Mouse (Mus musculus) lung, embryonic 15.5 days (tissue): ENCODE measurements at regions not wholly inside any gene's neighbourhood (a gene's known extent, or its start where the extent isn't known, plus 50 kb on each side); places are given as distances from the start of the nearest gene placed in this dataset.
"Not testable (repeated sequence)": the region's sequence is repeated elsewhere in the genome, so short reads cannot be mapped to it uniquely, and the experiment has no call there.

Experiments
- ATAC-seq: fragments of 200-750 bp; cut with Nextera tagmentation; 2 replicates; pipeline ENCODE4 v1.8.0; 2017; ENCODE audit warnings: moderate number of reproducible peaks, borderline replicate concordance; ENCODE audit not compliant: low FRiP score, low TSS enrichment; ENCODE audit errors: extremely low read depth
- H3K27ac ChIP-seq: fragments of 300-500 bp; sonication (generic); 2 replicates; pipeline ENCODE4 v1.5.1; 2015; ENCODE audit warnings: moderate library complexity, mild to moderate bottlenecking, inconsistent platforms
- H3K27me3 ChIP-seq: fragments of 300-500 bp; sonication (generic); 2 replicates; pipeline ENCODE4 v1.6.1; 2015; ENCODE audit warnings: inconsistent platforms
- H3K36me3 ChIP-seq: fragments of 300-500 bp; sonication (generic); 2 replicates; pipeline ENCODE4 v1.6.1; 2015; ENCODE audit warnings: inconsistent platforms
- H3K4me1 ChIP-seq: fragments of 300-500 bp; sonication (generic); 2 replicates; pipeline ENCODE4 v1.6.1; 2015; ENCODE audit warnings: inconsistent platforms
- H3K4me2 ChIP-seq: fragments of 300-500 bp; sonication (generic); 2 replicates; pipeline ENCODE4 v1.6.1; 2015; ENCODE audit warnings: inconsistent platforms, mild to moderate bottlenecking, moderate library complexity
- H3K4me3 ChIP-seq: fragments of 300-500 bp; sonication (generic); 2 replicates; pipeline ENCODE4 v1.5.1; 2015; ENCODE audit warnings: mild to moderate bottlenecking, inconsistent platforms
- H3K9ac ChIP-seq: fragments of 300-500 bp; sonication (generic); 2 replicates; pipeline ENCODE4 v1.6.1; 2015; ENCODE audit warnings: inconsistent platforms
- H3K9me3 ChIP-seq: fragments of 300-500 bp; sonication (generic); 2 replicates; pipeline ENCODE4 v1.6.1; 2016; ENCODE audit warnings: inconsistent platforms
- WGBS: fragments of 180-500 bp; shearing (Covaris S2); methylation state at CpG from one replicate; pipeline ENCODE4 v1.1.7; 2015; 5-methylcytosine and 5-hydroxymethylcytosine counted together

DNA sequence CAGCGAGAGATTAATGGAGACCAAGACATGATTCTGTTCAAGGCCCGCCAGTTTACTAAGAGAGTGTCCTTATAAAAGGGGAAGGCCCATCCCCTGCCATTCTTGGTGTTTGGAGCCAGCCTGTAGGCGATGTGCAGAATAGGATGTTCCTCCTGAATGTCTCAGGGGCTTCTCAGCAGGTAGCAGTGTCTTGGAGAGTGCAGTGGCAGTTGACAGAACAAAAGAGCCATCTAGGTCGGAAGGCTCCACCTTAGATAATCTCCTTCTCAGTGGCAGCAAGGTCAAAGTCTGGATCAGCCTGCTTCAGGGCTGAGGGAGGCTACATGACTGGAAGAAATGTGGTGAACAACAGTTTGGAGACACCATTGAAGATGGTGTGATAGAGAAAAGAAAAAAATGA lies 171.7 kb downstream of the Diras2 start:
- not testable (repeated sequence) for H3K27ac ChIP-seq, H3K4me3 ChIP-seq, H3K9ac ChIP-seq, H3K36me3 ChIP-seq, H3K9me3 ChIP-seq, H3K4me1 ChIP-seq, H3K4me2 ChIP-seq, ATAC-seq, H3K27me3 ChIP-seq
- 67% methylated on average over 4 of the region's 4 CpGs for WGBS

DNA sequence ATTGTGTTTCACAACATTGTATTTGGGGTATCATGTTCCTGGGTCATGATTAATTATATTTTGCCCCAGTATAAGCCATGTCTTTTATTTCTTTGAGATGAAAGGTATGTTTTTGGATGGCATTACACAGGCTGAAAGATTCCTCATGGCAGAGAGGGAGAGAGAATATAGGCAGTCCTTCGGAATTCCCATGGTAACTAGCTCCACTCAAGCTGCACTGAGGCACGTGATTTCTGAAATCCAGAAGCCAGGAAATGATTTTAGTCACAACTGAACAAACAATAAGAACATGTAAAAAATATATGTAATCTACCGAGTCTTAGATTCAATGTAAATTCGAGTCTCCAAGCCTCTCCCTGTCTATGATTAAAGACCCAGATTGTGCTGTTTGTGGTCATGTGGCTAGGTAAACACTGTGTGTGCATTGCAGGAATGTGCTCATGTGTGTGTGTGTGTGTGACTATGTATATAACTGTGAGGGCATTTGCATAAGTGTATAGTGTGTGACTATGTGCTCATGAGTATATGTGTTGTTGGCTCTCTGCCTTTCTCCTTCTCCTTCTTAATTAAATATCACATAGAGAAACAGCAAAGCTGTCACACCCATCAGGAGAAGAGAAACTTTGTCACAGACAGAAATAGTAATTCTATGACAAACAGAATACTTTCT lies 169.8 kb downstream of the Diras2 start:
- H3K36me3 ChIP-seq = no peaks in the 10 kb centered on the region
- no peak for ATAC-seq
- H3K4me3 ChIP-seq = no peak overlapping the region
- H3K9ac ChIP-seq = no peak overlapping the region
- no peaks in the 10 kb centered on the region for H3K27me3 ChIP-seq
- 49% methylated on average over 4 of the region's 4 CpGs for WGBS
- H3K27ac ChIP-seq = no peak overlapping the region
- no peaks in the 10 kb centered on the region for H3K9me3 ChIP-seq
- no peaks in the 10 kb centered on the region for H3K4me1 ChIP-seq
- no peak overlapping the region for H3K4me2 ChIP-seq

DNA sequence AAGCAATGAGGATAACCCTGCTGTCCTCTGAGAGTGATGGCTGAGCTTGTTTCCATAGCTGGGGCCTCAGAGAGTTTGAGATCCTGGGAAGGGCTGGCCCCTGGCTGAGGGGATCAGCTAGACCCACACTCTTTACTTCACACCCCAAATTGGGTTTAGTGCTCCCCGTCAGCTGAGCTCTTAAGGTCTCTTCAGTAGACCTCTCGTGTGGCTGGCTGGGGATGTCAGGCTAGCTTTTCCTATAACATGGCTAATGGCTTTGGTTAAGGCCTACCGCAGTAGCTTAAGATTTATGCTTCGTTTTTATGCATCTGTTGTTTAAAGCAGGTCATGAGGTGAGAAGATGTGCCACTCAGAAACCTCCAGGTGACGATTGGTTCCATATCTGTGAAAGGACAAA lies 168.8 kb downstream of the Diras2 start:
- WGBS = 86% methylated on average over 5 of the region's 5 CpGs
- no peaks in the 10 kb centered on the region for H3K27me3 ChIP-seq
- ATAC-seq = no peak
- no peaks in the 10 kb centered on the region for H3K36me3 ChIP-seq
- H3K27ac ChIP-seq = no peak overlapping the region
- H3K4me1 ChIP-seq = no peaks in the 10 kb centered on the region
- H3K9me3 ChIP-seq = no peaks in the 10 kb centered on the region
- H3K4me2 ChIP-seq = no peak overlapping the region
- H3K4me3 ChIP-seq = no peak overlapping the region
- H3K9ac ChIP-seq = no peak overlapping the region

DNA sequence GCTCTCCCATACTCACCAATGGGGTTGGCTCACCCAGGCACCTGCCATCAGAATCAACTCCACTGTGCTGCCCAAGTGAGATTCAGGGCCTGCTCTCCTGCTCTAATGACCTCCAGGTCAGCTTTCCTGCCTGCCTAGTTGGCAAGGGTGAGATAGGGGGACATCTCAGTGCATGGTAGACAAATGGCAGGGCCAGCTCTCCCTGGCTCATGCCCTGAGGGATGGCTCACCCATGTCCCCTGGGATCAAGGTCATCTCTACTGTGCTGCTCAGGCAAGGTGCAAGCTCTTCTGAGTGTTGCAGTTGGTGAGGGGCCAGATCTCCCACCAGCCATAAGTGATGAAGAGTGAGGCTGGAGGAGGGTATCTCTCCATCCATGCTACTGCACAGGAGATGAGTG lies 161.2 kb downstream of the Diras2 start:
- Histone ChIP-seq H3K36me3 (no peaks in the 10 kb centered on the region), H3K4me3 (no peak overlapping the region), H3K9ac (no peak overlapping the region), H3K27me3 (no peaks in the 10 kb centered on the region), H3K4me2 (no peak overlapping the region), H3K27ac (no peak overlapping the region), H3K4me1 (peaks cover 6% of the 10 kb centered on the region), H3K9me3 (no peaks in the 10 kb centered on the region)
- no peak; the same call in 1 of the 2 replicates for ATAC-seq

DNA sequence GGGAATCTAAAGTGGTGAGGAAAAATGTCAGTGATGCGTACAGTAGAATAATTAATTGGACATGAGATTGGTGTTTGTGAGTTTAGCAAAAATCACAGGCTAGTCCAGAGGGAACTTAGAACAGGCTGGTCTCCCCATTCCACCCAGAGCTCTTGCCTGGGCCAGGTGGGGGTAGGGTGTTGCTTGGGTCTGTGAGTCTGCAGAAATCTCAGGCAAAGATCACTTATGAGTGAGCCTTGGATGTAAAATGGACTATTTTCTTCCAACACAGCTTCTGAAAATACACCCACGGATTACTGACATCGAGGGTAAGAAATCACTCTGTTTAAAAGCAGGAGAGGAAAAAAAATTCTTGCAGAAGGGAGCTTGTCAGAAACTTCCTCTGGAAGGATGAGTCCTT lies 159.1 kb downstream of the Diras2 start:
- ATAC-seq = no peak
- no peak overlapping the region for H3K27ac ChIP-seq
- H3K4me3 ChIP-seq = no peak overlapping the region
- H3K4me1 ChIP-seq = peaks cover 6% of the 10 kb centered on the region
- no peak overlapping the region for H3K4me2 ChIP-seq
- no peaks in the 10 kb centered on the region for H3K9me3 ChIP-seq
- WGBS = 65% methylated on average over 3 of the region's 3 CpGs
- no peak overlapping the region for H3K9ac ChIP-seq
- no peaks in the 10 kb centered on the region for H3K36me3 ChIP-seq
- H3K27me3 ChIP-seq = no peaks in the 10 kb centered on the region

DNA sequence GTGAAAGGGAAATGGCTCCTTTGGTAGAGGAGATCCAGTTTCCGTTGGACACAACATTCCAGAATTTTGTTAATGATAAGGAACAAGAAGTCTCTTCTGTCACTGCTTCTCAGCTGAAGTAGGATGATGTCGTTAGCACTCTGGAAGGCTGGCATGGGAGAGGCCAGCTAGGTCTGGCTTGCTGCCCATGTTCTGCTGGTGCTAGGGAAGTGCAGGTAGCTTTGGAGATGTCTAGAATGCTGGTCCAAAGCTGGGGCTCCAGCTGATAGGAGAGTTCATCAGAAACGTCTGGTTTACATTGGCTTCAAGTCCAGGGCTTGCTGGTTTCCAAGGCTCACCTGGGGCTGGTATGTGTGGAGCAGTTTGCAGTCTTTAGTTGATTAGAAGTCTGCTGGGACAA lies 156.3 kb downstream of the Diras2 start:
- no peaks in the 10 kb centered on the region for H3K9me3 ChIP-seq
- no peak for ATAC-seq
- H3K4me3 ChIP-seq = no peak overlapping the region
- no peaks in the 10 kb centered on the region for H3K27me3 ChIP-seq
- no peak overlapping the region for H3K27ac ChIP-seq
- peaks cover 6% of the 10 kb centered on the region for H3K4me1 ChIP-seq
- H3K36me3 ChIP-seq = no peaks in the 10 kb centered on the region
- H3K9ac ChIP-seq = no peak overlapping the region
- WGBS = 47% methylated on average over 3 of the region's 3 CpGs
- H3K4me2 ChIP-seq = no peak overlapping the region

DNA sequence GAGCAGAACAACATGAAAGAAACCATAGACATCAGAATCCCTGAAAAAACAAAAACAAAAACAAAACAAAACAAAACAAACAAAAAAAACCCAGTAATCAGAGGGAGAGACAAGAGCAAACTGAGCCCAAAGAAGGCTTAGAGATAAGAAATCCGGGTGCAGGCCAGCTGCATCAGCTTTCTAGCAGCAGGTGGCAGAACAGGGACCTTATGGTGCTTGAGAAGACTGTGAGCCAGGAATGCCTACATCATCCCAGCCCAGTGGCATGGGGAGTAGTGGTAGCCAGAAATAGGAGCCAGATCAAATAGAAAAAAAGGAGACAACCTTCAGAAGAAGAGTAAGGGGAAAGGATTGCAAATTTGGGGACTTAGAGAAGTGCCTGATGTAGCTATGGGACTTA lies 152.8 kb downstream of the Diras2 start:
- Histone ChIP-seq H3K9me3 (no peaks in the 10 kb centered on the region), H3K4me3 (no peak overlapping the region), H3K4me2 (no peak overlapping the region), H3K27ac (no peak overlapping the region), H3K4me1 (0 out of 2 replicates have a peak, but pooled peaks cover 3% of the 10 kb centered on the region), H3K36me3 (no peaks in the 10 kb centered on the region), H3K27me3 (no peaks in the 10 kb centered on the region), H3K9ac (no peak overlapping the region)
- 22% methylated on average over 1 of the region's 1 CpGs for WGBS
- ATAC-seq = no peak

DNA sequence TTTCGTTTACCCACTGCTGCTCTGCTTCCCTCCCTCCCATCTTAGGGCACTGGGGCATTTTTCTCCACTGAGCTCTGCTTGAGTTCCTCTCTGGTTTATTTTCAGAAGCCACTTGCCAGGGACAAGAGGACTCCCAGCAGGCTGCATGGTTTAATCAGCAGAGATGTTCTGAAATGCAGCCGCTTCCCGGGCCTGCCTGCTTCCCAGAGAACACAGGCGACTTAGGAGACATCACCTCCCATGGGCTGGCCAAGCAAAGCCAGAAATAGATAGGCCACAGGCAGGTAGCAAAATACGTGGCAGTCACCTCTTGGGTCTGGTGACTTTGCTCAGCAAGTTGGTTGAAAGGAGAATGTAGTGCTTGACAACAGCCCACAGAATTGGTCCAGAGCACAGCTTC lies 141.8 kb downstream of the Diras2 start:
- no peaks in the 10 kb centered on the region for H3K27me3 ChIP-seq
- no peak overlapping the region for H3K4me3 ChIP-seq
- H3K4me2 ChIP-seq = no peak overlapping the region
- WGBS = 88% methylated on average over 5 of the region's 5 CpGs
- no peaks in the 10 kb centered on the region for H3K4me1 ChIP-seq
- H3K9me3 ChIP-seq = no peaks in the 10 kb centered on the region
- ATAC-seq = no peak
- H3K36me3 ChIP-seq = no peaks in the 10 kb centered on the region
- H3K9ac ChIP-seq = no peak overlapping the region
- H3K27ac ChIP-seq = no peak overlapping the region

DNA sequence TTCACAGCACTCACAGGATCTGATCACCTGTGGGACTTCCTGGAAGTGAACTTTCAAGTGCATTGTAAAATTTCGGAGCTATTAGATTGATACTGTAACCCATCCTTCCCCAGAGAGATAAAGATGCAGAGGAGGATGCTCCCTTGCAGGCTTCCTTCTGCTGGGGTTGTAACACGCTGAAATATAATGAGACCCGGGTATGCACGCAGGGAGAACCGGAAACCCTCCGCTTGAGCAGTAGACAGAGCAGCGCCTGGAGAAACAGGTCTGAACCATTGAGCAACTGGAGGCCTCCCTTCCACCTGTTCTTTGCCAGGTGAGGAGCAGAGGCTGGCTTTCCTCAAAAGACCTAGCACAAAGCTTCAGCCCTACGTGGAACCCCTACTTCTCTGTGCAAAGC lies 135.3 kb downstream of the Diras2 start:
- WGBS = 81% methylated on average over 8 of the region's 8 CpGs
- ATAC-seq = no peak
- Histone ChIP-seq H3K27ac (no peak overlapping the region), H3K36me3 (no peaks in the 10 kb centered on the region), H3K4me3 (no peak overlapping the region), H3K9me3 (no peaks in the 10 kb centered on the region), H3K9ac (no peak overlapping the region), H3K27me3 (no peaks in the 10 kb centered on the region), H3K4me1 (no peaks in the 10 kb centered on the region), H3K4me2 (no peak overlapping the region)

DNA sequence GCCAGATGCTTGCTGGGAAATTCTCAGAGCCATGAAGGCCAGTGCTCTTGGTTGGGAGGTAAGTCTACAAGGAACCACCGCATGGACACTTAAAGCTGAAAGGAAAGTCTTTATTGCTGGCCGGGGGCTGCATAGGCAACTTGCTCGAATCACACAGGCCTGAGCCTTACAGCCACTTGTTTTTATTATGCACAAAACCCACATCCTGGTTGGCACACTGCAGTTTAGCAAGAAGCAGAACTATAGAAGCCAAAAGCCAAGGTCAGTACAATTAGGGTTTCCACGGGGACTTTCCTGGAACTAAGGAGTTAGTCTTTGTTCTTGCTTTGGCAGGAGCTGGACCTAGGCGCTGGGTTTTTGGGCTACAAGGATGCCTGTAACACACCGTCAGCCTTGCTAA lies 132.7 kb downstream of the Diras2 start:
- H3K27me3 ChIP-seq = no peaks in the 10 kb centered on the region
- WGBS = 79% methylated on average over 6 of the region's 6 CpGs
- no peak for ATAC-seq

DNA sequence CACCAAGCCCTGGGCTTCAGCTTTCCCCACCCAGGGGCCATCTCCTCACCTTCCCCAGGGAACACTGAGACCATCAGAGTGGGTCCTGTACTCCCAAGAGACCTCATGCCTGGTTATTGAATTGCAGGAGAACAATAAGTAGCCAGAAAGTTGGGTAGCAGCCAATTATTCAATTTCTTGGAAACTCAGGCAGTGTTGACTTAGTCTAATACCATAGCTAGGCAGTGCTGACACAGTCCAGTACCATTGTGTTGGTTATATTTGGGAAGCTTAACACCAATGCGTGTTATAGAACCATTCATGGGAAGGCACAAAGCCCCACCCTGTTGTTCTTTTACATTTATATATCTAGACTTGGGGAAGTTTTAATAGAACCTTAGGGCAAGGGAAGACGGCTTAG lies 131.9 kb downstream of the Diras2 start:
- H3K9ac ChIP-seq = no peak overlapping the region
- H3K9me3 ChIP-seq = no peaks in the 10 kb centered on the region
- WGBS = 76% methylated on average over 2 of the region's 2 CpGs
- H3K36me3 ChIP-seq = no peaks in the 10 kb centered on the region
- no peak overlapping the region for H3K27ac ChIP-seq
- no peak overlapping the region for H3K4me3 ChIP-seq
- no peak for ATAC-seq
- no peaks in the 10 kb centered on the region for H3K27me3 ChIP-seq
- no peak overlapping the region for H3K4me2 ChIP-seq
- no peaks in the 10 kb centered on the region for H3K4me1 ChIP-seq

More for the DNA sequence above, 132.7 kb downstream of the Diras2 start:
- no peaks in the 10 kb centered on the region for H3K4me1 ChIP-seq
- H3K4me3 ChIP-seq = no peak overlapping the region
- no peaks in the 10 kb centered on the region for H3K9me3 ChIP-seq
- no peak overlapping the region for H3K4me2 ChIP-seq
- no peak overlapping the region for H3K9ac ChIP-seq
- no peak overlapping the region for H3K27ac ChIP-seq
- H3K36me3 ChIP-seq = no peaks in the 10 kb centered on the region

DNA sequence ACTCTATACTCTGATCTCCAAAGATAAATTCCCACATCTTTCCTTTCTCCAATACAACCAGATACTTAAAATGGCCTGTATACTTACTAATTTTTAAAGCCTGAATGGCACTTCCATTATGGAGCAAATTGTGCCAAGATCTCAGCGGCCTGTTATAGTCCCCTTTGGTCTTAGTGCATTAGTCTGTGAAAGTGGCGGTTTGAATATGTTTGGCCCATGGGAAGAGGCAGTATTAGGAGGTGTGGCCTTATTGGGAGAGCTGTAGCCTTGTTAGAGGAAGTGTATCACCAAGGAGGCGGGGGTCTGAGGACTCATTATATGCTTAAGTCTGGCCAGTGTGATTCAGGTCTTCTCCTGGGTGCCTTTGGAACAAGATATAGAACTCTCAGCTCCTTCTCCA lies 127.3 kb downstream of the Diras2 start:
- Histone ChIP-seq H3K27me3 (no peaks in the 10 kb centered on the region), H3K4me1 (no peaks in the 10 kb centered on the region), H3K27ac (no peak overlapping the region), H3K4me3 (no peak overlapping the region), H3K9ac (no peak overlapping the region), H3K9me3 (no peaks in the 10 kb centered on the region), H3K4me2 (no peak overlapping the region), H3K36me3 (no peaks in the 10 kb centered on the region)
- WGBS = 85% methylated on average over 3 of the region's 3 CpGs
- no peak for ATAC-seq

DNA sequence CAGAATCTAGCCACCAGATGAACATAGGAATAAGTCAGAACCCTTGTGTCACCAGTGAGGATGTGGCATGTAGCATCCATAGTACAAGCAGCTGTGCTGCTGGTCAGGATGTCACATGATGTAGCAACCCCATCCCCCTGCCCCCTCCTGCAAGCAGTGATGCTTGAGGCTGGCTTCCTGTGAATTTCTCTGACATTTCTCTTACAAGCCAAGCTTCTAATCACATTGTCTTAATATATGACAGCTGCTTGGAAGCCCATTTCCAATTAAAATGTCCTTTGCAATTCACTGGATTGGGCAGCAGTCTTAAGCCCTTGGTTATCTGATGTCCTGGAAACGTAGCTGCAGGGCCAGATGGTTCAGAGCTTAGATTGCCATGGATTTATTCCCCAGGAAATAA lies 114.8 kb downstream of the Diras2 start:
- H3K4me1 ChIP-seq = no peaks in the 10 kb centered on the region
- WGBS = 59% methylated on average over 1 of the region's 1 CpGs
- no peak for ATAC-seq
- no peak overlapping the region for H3K4me3 ChIP-seq
- no peaks in the 10 kb centered on the region for H3K36me3 ChIP-seq
- H3K4me2 ChIP-seq = no peak overlapping the region
- H3K9me3 ChIP-seq = no peaks in the 10 kb centered on the region
- H3K27ac ChIP-seq = no peak overlapping the region
- H3K9ac ChIP-seq = no peak overlapping the region
- no peaks in the 10 kb centered on the region for H3K27me3 ChIP-seq
